In the genomic region with DNA sequence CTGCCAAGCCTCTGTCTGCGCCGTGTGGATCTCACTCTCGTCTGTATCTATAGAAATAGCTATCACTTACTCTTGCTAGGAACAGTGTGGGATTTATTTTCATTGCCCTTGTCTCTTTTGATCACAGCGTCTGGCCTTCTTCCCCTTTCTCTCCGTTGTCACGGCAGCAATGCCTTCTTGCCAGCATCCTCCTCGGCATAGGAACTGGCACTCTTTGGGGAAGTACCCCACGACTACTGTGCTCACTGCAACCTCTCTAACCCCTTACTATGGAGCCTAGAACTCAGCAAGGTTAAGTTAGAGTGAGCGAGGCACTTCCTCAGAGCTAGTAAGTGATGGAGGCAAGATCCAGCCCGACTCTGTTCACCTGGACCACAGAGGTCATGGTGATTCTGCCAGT, we compare ENCODE assay signal across 22 mouse cellular contexts.
DNase-seq lines count a peak whose midpoint lies in the region; ATAC-seq lines count a peak whose summit lies in the region.
"Had no signal": no experiment of that assay in that cellular context is flagged by ENCODE, and none has a peak within 500 bp of the region (broad histone marks: within the 10 kb centered on the region; RNA-seq: fewer than 3 reads in every experiment).

No protein-coding gene starts in this region.

- H3K4me2 ChIP-seq in forebrain, embryonic 13.5 days: no peak overlapping the region
- no peak overlapping the region for H3K4me2 ChIP-seq in forebrain, embryonic 14.5 days (ENCODE audit: low read length)
- H3K4me2 ChIP-seq in hindbrain, embryonic 14.5 days (replicated peaks): no peak overlapping the region
- no peak overlapping the region for H3K4me2 ChIP-seq in hindbrain, embryonic 16.5 days (ENCODE audit: low read length)
- H3K4me2 ChIP-seq: embryonic facial prominence, embryonic 13.5 days; heart, embryonic 13.5 days; hindbrain, embryonic 12.5 days; intestine, embryonic 15.5 days had no signal

- H3K36me3 ChIP-seq in forebrain, embryonic 13.5 days (ENCODE audit: poor library complexity, severe bottlenecking): no peaks in the 10 kb centered on the region
- H3K36me3 ChIP-seq in forebrain, embryonic 14.5 days (ENCODE audit: control insufficient read depth, insufficient read depth, low read length): no peaks in the 10 kb centered on the region
- H3K36me3 ChIP-seq in hindbrain, embryonic 14.5 days (replicated peaks; ENCODE audit: control insufficient read depth, insufficient read depth): no peaks in the 10 kb centered on the region
- no peaks in the 10 kb centered on the region for H3K36me3 ChIP-seq in hindbrain, embryonic 16.5 days (ENCODE audit: control insufficient read depth, insufficient read depth, low read length)
- H3K36me3 ChIP-seq: embryonic facial prominence, embryonic 13.5 days; G1E; heart, embryonic 13.5 days; hindbrain, embryonic 12.5 days; intestine, embryonic 15.5 days had no signal

- peaks cover 4% of the 10 kb centered on the region; the same call in 1 of the 2 replicates for H3K4me1 ChIP-seq in forebrain, embryonic 13.5 days
- H3K4me1 ChIP-seq in forebrain, embryonic 14.5 days (ENCODE audit: control insufficient read depth, insufficient read depth, low read length): no peaks in the 10 kb centered on the region; the same call in 1 of the 2 replicates
- no peaks in the 10 kb centered on the region; the same call in 1 of the 2 replicates for H3K4me1 ChIP-seq in hindbrain, embryonic 14.5 days (replicated peaks; ENCODE audit: control insufficient read depth, insufficient read depth, low read length)
- no peaks in the 10 kb centered on the region for H3K4me1 ChIP-seq in hindbrain, embryonic 16.5 days (ENCODE audit: control insufficient read depth, insufficient read depth, low read depth, low read length)
- H3K4me1 ChIP-seq: embryonic facial prominence, embryonic 13.5 days; heart, embryonic 13.5 days; intestine, embryonic 15.5 days had no signal

- no peaks in the 10 kb centered on the region for H3K27me3 ChIP-seq in forebrain, embryonic 13.5 days
- no peaks in the 10 kb centered on the region for H3K27me3 ChIP-seq in forebrain, embryonic 14.5 days (replicated peaks; ENCODE audit: control insufficient read depth, insufficient read depth, low read length)
- H3K27me3 ChIP-seq in hindbrain, embryonic 14.5 days (ENCODE audit: control insufficient read depth, insufficient read depth, low read length): no peaks in the 10 kb centered on the region
- H3K27me3 ChIP-seq in hindbrain, embryonic 16.5 days (replicated peaks; ENCODE audit: control insufficient read depth, insufficient read depth, low read length): no peaks in the 10 kb centered on the region
- H3K27me3 ChIP-seq: embryonic facial prominence, embryonic 13.5 days; heart, embryonic 13.5 days; hindbrain, embryonic 12.5 days; intestine, embryonic 15.5 days; Patski had no signal

- no peak overlapping the region for H3K9ac ChIP-seq in forebrain, embryonic 13.5 days
- H3K9ac ChIP-seq in forebrain, embryonic 14.5 days (ENCODE audit: low read length): no peak overlapping the region
- H3K9ac ChIP-seq in hindbrain, embryonic 14.5 days: no peak overlapping the region
- H3K9ac ChIP-seq in hindbrain, embryonic 16.5 days (ENCODE audit: low read depth, low read length): no peak overlapping the region
- H3K9ac ChIP-seq: embryonic facial prominence, embryonic 13.5 days; heart, embryonic 13.5 days; hindbrain, embryonic 12.5 days; intestine, embryonic 15.5 days had no signal

- H3K4me3 ChIP-seq in forebrain, embryonic 13.5 days: no peak overlapping the region
- H3K4me3 ChIP-seq in forebrain, embryonic 14.5 days (ENCODE audit: low read depth, low read length): no peak overlapping the region
- no peak overlapping the region for H3K4me3 ChIP-seq in hindbrain, embryonic 14.5 days (replicated peaks; ENCODE audit: low read length)
- no peak overlapping the region for H3K4me3 ChIP-seq in hindbrain, embryonic 16.5 days (ENCODE audit: low read length)
- H3K4me3 ChIP-seq: embryonic facial prominence, embryonic 13.5 days; heart, embryonic 13.5 days; hindbrain, embryonic 12.5 days; intestine, embryonic 15.5 days had no signal

- no peak overlapping the region for H3K27ac ChIP-seq in forebrain, embryonic 13.5 days
- no peak overlapping the region for H3K27ac ChIP-seq in forebrain, embryonic 14.5 days (ENCODE audit: low read depth, low read length)
- H3K27ac ChIP-seq in hindbrain, embryonic 14.5 days: no peak overlapping the region
- no peak overlapping the region for H3K27ac ChIP-seq in hindbrain, embryonic 16.5 days (ENCODE audit: low read depth, low read length)
- H3K27ac ChIP-seq: embryonic facial prominence, embryonic 13.5 days; heart, embryonic 13.5 days; hindbrain, embryonic 12.5 days; intestine, embryonic 15.5 days had no signal

- WGBS in forebrain, embryonic 13.5 days: 59% methylated on average over 10 of the region's 10 CpGs
- 55% methylated on average over 10 of the region's 10 CpGs for WGBS in forebrain, embryonic 14.5 days
- WGBS in hindbrain, embryonic 14.5 days: 44% methylated on average over 10 of the region's 10 CpGs
- WGBS in hindbrain, embryonic 16.5 days: 39% methylated on average over 10 of the region's 10 CpGs

- H3K9me3 ChIP-seq in forebrain, embryonic 13.5 days (replicated peaks): no peaks in the 10 kb centered on the region
- no peaks in the 10 kb centered on the region for H3K9me3 ChIP-seq in forebrain, embryonic 14.5 days (replicated peaks; ENCODE audit: control insufficient read depth, low read length)
- H3K9me3 ChIP-seq in hindbrain, embryonic 14.5 days (ENCODE audit: control insufficient read depth, low read length): no peaks in the 10 kb centered on the region
- no peaks in the 10 kb centered on the region for H3K9me3 ChIP-seq in hindbrain, embryonic 16.5 days (ENCODE audit: control insufficient read depth, low read length)
- H3K9me3 ChIP-seq: embryonic facial prominence, embryonic 13.5 days; G1E; heart, embryonic 13.5 days; hindbrain, embryonic 12.5 days; intestine, embryonic 15.5 days had no signal

- 0 out of 2 replicates have a peak, but pooled peaks have one; percentile 19 for ATAC-seq in forebrain, embryonic 13.5 days
- no peak for ATAC-seq in forebrain, embryonic 14.5 days
- no peak for ATAC-seq in hindbrain, embryonic 14.5 days (ENCODE audit: low FRiP score)
- ATAC-seq in hindbrain, embryonic 16.5 days: no peak
- peak; percentile 96 for ATAC-seq in granulocyte monocyte progenitor cell, adult 5-6 weeks (replicated peaks; ENCODE audit: poor library complexity, severe bottlenecking)
- ATAC-seq in monocyte, adult 5-6 weeks (replicated peaks; ENCODE audit: insufficient number of reproducible peaks, low FRiP score, low TSS enrichment, poor library complexity, severe bottlenecking): peak; percentile 48; the same call in 1 of the 2 replicates
- no peak for ATAC-seq in erythroid progenitor cell, adult 5-6 weeks (replicated peaks; ENCODE audit: low FRiP score, poor library complexity, severe bottlenecking)
- ATAC-seq: activated CD4-positive, CD25-positive, alpha-beta regulatory T cell, adult 4 months; forebrain, embryonic 16.5 days; intestine, embryonic 15.5 days; Patski had no signal

- no peak for DNase-seq in forebrain, embryonic 14.5 days (ENCODE audit: low spot score)
- DNase-seq in hindbrain, embryonic 14.5 days (ENCODE audit: low spot score): peak; percentile 36
- DNase-seq in kidney, adult 18-20 months: no peak
- DNase-seq: adrenal gland, adult 2 months; adrenal gland, postnatal 25 days; cerebellum, adult 8-10 months; cerebellum, postnatal 14 days; heart, postnatal 36 days; kidney, adult 2 months had no signal

Comparison
In these comparisons a context has a peak if more than half of its experiments do, and no peak if none do; other contexts are left out.
1. ATAC-seq: peak in forebrain, embryonic 13.5 days (single experiment), granulocyte monocyte progenitor cell, adult 5-6 weeks (single experiment) and monocyte, adult 5-6 weeks (single experiment); none in forebrain, embryonic 14.5 days (single experiment), hindbrain, embryonic 14.5 days (single experiment), hindbrain, embryonic 16.5 days (single experiment) and erythroid progenitor cell, adult 5-6 weeks (single experiment).